Mouse (Mus musculus) gastrocnemius, postnatal 10 days (tissue): ENCODE data around the gene Nbeal2. TPM values are rescaled to one million over a fixed set of nuclear protein-coding genes. Genes with fewer than 3 reads are reported as not detected.

Source experiments
- DNase-seq: peaks from one replicate; pipeline ENCODE4 v3.0.0; 2021; ENCODE audit warnings: mixed read lengths
- microRNA-seq, 2 experiments: library from miRNA; unstranded; fragments of <30 nt; microRNA quantifications; one replicate each; pipeline ENCODE4 v1.2.0; 2021
- total RNA-seq, 2 experiments: library from RNA; stranded (reverse); gene quantifications; 2 replicates each; pipeline ENCODE4 v1.2.3; 2021

Gene Nbeal2
- total RNA-seq, 2 experiments from 2014 or later, result 2.2 to 3.4 TPM

GRCm38 (mm10) chr9:110583521-110583920, 70.4 kb downstream of the Nbeal2 start:
- no peak for DNase-seq

DNA sequence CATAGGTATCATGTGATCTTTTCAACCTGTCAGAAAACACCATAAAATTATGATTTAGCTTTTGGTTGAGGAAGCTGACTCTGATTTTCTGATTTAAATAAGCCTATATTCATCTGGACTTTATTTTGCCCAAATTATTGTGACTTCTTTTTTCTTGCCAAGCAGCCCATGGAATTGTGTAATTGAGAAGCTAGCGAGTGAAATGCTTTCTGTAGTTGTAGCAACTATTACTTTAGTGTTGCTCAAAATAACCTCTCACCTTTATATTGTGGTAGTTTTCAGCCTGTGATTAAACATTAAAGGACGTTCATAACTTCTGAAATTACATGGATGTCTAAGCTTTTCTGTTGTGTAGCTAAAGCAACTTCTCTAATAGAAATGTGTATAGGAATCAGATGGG, 71.8 kb downstream of the Nbeal2 start:
- DNase-seq, result no peak

Small RNA genes lying within 50 kb of the gene (microRNA-seq; reads per million reads assigned to microRNA genes)
- gene Mir8107, result 0 reads per million in 2 experiments

Other genes with a start within 250 kb of the Nbeal2 start
- gene Ptpn23, start 245.9 kb downstream of the Nbeal2 start, total RNA-seq, result 10 to 100 TPM; 12.6 to 22.0 TPM
- gene Ngp, start 234.4 kb downstream of the Nbeal2 start, total RNA-seq, result 10 to 100 TPM in 1 of 2 experiments, under 1 TPM in 1; 0.59 to 15.6 TPM
- 1 to 10 TPM; 6.0 to 8.3 TPM for gene Klhl18, start 177.5 kb downstream of the Nbeal2 start, total RNA-seq
- under 1 TPM; 0.23 to 0.42 TPM for gene Kif9, start 177.2 kb downstream of the Nbeal2 start, total RNA-seq
- gene Setd2, start 121.6 kb downstream of the Nbeal2 start, total RNA-seq, result 10 to 100 TPM; 38.0 to 47.3 TPM
- gene Nradd, start 29.7 kb downstream of the Nbeal2 start, total RNA-seq, result 1 to 10 TPM; 1.6 to 2.2 TPM
- gene Ccdc12, start 2.3 kb upstream of the Nbeal2 start, total RNA-seq, result 10 to 100 TPM; 50.3 to 53.6 TPM
- gene Myl3, start 87.7 kb upstream of the Nbeal2 start, total RNA-seq, result 100 to 1,000 TPM; 260 to 321 TPM
- gene Pth1r, start 93.0 kb upstream of the Nbeal2 start, total RNA-seq, result 10 to 100 TPM in 1 of 2 experiments, 1 to 10 TPM in 1; 4.1 to 11.8 TPM
- not detected for gene Prss42, start 144.0 kb upstream of the Nbeal2 start, total RNA-seq
- gene Prss44, start 159.8 kb upstream of the Nbeal2 start, total RNA-seq, result not detected
- not detected for gene Prss43, start 172.5 kb upstream of the Nbeal2 start, total RNA-seq
- gene Prss45, start 180.4 kb upstream of the Nbeal2 start, total RNA-seq, result not detected
- under 1 TPM in 1 of 2 experiments, not detected in 1; 0.29 TPM for gene Prss46, start 190.3 kb upstream of the Nbeal2 start, total RNA-seq
- gene Prss50, start 203.8 kb upstream of the Nbeal2 start, total RNA-seq, result under 1 TPM in 1 of 2 experiments, not detected in 1; 0.41 TPM
- gene Als2cl, start 225.7 kb upstream of the Nbeal2 start, total RNA-seq, result 1 to 10 TPM; 4.5 to 9.7 TPM
- under 1 TPM; 0.47 to 0.54 TPM for gene Tmie, start 226.0 kb upstream of the Nbeal2 start, total RNA-seq